Mouse (Mus musculus) common myeloid progenitor, adult 5-6 weeks (primary cell): ENCODE data around the gene Gm3854. TPM values are rescaled to one million over a fixed set of nuclear protein-coding genes. Genes with fewer than 3 reads are reported as not detected.

Experiments used
- ATAC-seq: replicated peaks from 2 replicates; pipeline ENCODE4 v1.8.0; 2016; ENCODE audit warnings: low read depth, mild to moderate bottlenecking, moderate TSS enrichment, inconsistent platforms; ENCODE audit not compliant: poor library complexity, severe bottlenecking
- total RNA-seq: library from RNA; stranded (forward); fragments of 200-1000, 187-1606 nt; gene quantifications from 2 replicates; pipeline ENCODE4 v1.2.3, GENCODE M21; 2017

The Gm3854 gene
- total RNA-seq, 1 experiment from 2014 or later, result 1.2 TPM

DNA sequence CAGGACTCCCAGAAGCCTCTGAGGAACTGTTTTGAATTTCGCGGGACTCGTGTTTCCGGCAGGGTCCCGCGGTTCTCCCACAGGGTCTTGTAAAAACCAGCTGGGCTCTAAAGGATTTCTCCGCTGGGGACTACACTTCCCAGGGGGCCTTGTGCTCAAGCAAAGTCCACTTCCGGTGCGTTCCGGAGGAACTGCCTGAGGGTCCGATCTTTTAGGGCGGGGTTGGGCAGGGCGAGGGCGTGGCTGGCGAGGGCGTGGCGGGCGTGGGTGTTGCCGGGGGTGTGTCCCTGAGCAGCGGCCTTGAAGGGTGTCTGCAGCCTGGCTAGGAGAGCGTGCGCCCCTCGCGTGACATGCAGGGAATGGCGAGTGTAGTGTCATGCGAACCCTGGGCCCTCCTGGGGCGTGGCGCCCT, 39.5 kb downstream of the Gm3854 start, which contains the start of gene Zfp28:
Gene Zfp28, plus strand, starts transcription at position 252 of the 412 bp plus-strand sequence.
- peak; percentile 98 for ATAC-seq

GRCm38 (mm10) chr7:6384011-6384410, 40.5 kb downstream of the Gm3854 start:
- no peak for ATAC-seq

DNA sequence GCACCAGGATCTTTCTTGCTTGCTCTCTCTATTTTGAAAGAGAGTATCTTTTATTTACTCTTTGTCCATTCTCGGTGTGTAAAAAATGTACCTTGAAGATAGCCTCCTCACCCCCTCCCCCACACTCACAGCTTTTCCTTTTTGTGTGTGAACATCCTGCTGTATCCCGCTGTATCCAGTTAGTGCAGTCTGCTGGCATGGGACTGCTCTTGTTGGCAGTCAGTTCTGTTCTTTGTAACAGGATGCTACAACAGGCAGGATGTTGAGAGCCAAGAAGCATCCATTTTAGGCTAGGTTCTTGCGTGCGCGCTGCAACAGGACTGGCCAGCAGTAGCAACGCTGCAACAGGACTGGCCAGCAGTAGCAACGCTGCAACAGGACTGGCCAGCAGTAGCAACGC, 43.4 kb downstream of the Gm3854 start:
- no peak for ATAC-seq

GRCm38 (mm10) chr7:6388971-6389370, 45.4 kb downstream of the Gm3854 start:
- ATAC-seq, result no peak

- ATAC-seq, result peak; percentile 39; the same call in 1 of the 2 replicates
These were observed 45.9 kb downstream of the Gm3854 start for GRCm38 (mm10) chr7:6389449-6389848.

- peak; percentile 98 for ATAC-seq
These were observed 54.7 kb downstream of the Gm3854 start, which contains the start of gene Smim17 for GRCm38 (mm10) chr7:6397996-6398975. Smim17 (plus strand) TSS chr7:6398715.

Other genes starting within 250 kb of the Gm3854 start
- gene Zfp787, start 187.8 kb upstream of the Gm3854 start, total RNA-seq, result 20.0 and 25.5 TPM in 2 replicates
- 15.2 and 31.9 TPM in 2 replicates for gene Zfp444, start 171.5 kb upstream of the Gm3854 start, total RNA-seq
- gene Galp, start 146.7 kb upstream of the Gm3854 start, total RNA-seq, result not detected in 2 replicates
- gene Zscan5b, start 121.5 kb upstream of the Gm3854 start, total RNA-seq, result not detected in 2 replicates
- gene Epp13, start 91.0 kb upstream of the Gm3854 start, total RNA-seq, result not detected in 2 replicates
- 5.7 and 7.8 TPM in 2 replicates for gene Zfp667, start 57.2 kb upstream of the Gm3854 start, total RNA-seq
- 3.1 and 3.7 TPM in 2 replicates for gene Zfp583, start 12.5 kb upstream of the Gm3854 start, total RNA-seq
- gene Zfp78, start 19.5 kb downstream of the Gm3854 start, total RNA-seq, result 7.7 and 8.2 TPM in 2 replicates
- gene Zfp28, start 39.5 kb downstream of the Gm3854 start, total RNA-seq, result 1.4 and 2.1 TPM in 2 replicates
- gene Smim17, start 55.0 kb downstream of the Gm3854 start, total RNA-seq, result not detected in 2 replicates
- gene Gm20715, start 66.5 kb downstream of the Gm3854 start, total RNA-seq, result not detected in 2 replicates
- gene Olfr1344, start 94.9 kb downstream of the Gm3854 start, total RNA-seq, result not detected in 2 replicates
- not detected in 2 replicates for gene Olfr1336, start 112.4 kb downstream of the Gm3854 start, total RNA-seq
- not detected in 2 replicates for gene Olfr1346, start 123.3 kb downstream of the Gm3854 start, total RNA-seq
- not detected in 2 replicates for gene Olfr5, start 143.2 kb downstream of the Gm3854 start, total RNA-seq
- gene Olfr1347, start 156.0 kb downstream of the Gm3854 start, total RNA-seq, result not detected in 2 replicates
- not detected in 2 replicates for gene Olfr1348, start 165.0 kb downstream of the Gm3854 start, total RNA-seq
- not detected in 2 replicates for gene Olfr1349, start 179.2 kb downstream of the Gm3854 start, total RNA-seq
- gene Olfr1350, start 221.1 kb downstream of the Gm3854 start, total RNA-seq, result not detected in 2 replicates